In the genomic region with DNA sequence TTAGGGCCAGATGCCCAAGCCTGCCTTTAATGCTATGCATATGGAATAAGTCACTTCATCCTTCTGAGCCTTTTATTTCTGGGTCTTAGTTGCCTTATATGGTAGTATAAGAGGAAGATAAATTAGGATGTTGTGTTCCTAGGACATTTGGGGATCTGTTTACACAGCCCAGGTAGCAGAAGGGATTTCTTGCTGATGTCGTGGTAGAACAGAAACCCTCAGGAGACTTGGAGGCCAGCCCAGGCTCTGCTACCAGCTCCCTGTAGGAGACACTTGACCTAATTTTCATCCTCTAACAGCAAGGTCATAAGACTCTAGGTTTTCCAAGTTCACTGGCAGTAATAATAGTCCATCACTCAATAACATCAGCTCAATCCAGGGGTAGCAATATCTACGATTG, we compare ENCODE assay signal across 25 mouse cellular contexts.
DNase-seq lines count a peak whose midpoint lies in the region; ATAC-seq and TF ChIP-seq lines count a peak whose summit lies in the region.
"Had no signal": no experiment of that assay in that cellular context is flagged by ENCODE, and none has a peak within 500 bp of the region (broad histone marks: within the 10 kb centered on the region; RNA-seq: fewer than 3 reads in every experiment).

No protein-coding gene starts in this region.

- DNase-seq in frontal cortex, adult 2 months (ENCODE audit: extremely low spot score in 1 of 2, low spot score in 1 of 2) = no peak
- DNase-seq in cerebellum, adult 11 months = peak; percentile 78
- DNase-seq in cerebellum, adult 2 months = peak; percentile 83 to 90
- peak; percentile 80 to 87 for DNase-seq in cerebellum, postnatal 25 days
- no peak for DNase-seq in right cerebral cortex, postnatal 25 days
- no peak for DNase-seq in ovary, postnatal 14 days (ENCODE audit: low spot score)
- DNase-seq: adrenal gland, adult 8-10 months; heart, postnatal 36 days; kidney, adult 9 months; kidney, postnatal 25 days; liver; lung, postnatal 4 days; right cerebral cortex, adult 18-20 months; thymus, adult 18-20 months; thymus, postnatal 4 days had no signal

- no peak overlapping the region for H3K4me3 ChIP-seq in cerebellum, adult 2 months (replicated peaks; ENCODE audit: insufficient read depth, low read depth, low read length)
- H3K4me3 ChIP-seq: embryonic facial prominence, embryonic 13.5 days; forebrain, embryonic 13.5 days; heart, embryonic 15.5 days; liver, embryonic 15.5 days; myocyte; neural tube, embryonic 13.5 days had no signal

- peak; percentile 70 for ATAC-seq in frontal cortex, adult (ENCODE audit: low TSS enrichment)
- ATAC-seq: forebrain, embryonic 13.5 days; inflammation-experienced regulatory T-cells, adult 6 months; midbrain, embryonic 16.5 days had no signal

- TF ChIP-seq POLR2A in cerebellum, adult 2 months (IDR thresholded peaks at IDR 0.05; ENCODE audit: borderline replicate concordance, insufficient read depth, low read length) = no peak

- H3K27ac ChIP-seq in cerebellum, adult 2 months (ENCODE audit: insufficient read depth, low read length) = peak overlapping the region; percentile 84
- H3K27ac ChIP-seq: embryonic facial prominence, embryonic 13.5 days; forebrain, embryonic 13.5 days; heart, embryonic 15.5 days; hindbrain, embryonic 14.5 days; liver, embryonic 15.5 days; neural tube, embryonic 13.5 days had no signal

- TF ChIP-seq CTCF in cerebellum, adult 2 months (IDR thresholded peaks at IDR 0.05; ENCODE audit: borderline replicate concordance, insufficient read depth, low read depth, low read length) = no peak

- peaks cover 35% of the 10 kb centered on the region for H3K4me1 ChIP-seq in cerebellum, adult 2 months (ENCODE audit: control insufficient read depth, insufficient read depth, low read length)
- H3K4me1 ChIP-seq: embryonic facial prominence, embryonic 13.5 days; forebrain, embryonic 13.5 days; heart, embryonic 15.5 days; liver, embryonic 15.5 days; neural tube, embryonic 13.5 days had no signal

- no peaks in the 10 kb centered on the region for H3K27me3 ChIP-seq in cerebellum, adult 2 months (ENCODE audit: control insufficient read depth, insufficient read depth, low read length)
- H3K27me3 ChIP-seq: embryonic facial prominence, embryonic 13.5 days; forebrain, embryonic 13.5 days; heart, embryonic 15.5 days; liver, embryonic 15.5 days; neural tube, embryonic 13.5 days had no signal

- WGBS in cerebellum, adult 2 months = 14% methylated on average over 2 of the region's 2 CpGs

Comparison
In these comparisons a context has a peak if more than half of its experiments do, and no peak if none do; other contexts are left out.
1. DNase-seq: peak in cerebellum, adult 11 months (single experiment), cerebellum, adult 2 months (2 of 2) and cerebellum, postnatal 25 days (2 of 2); none in frontal cortex, adult 2 months (0 of 2), right cerebral cortex, postnatal 25 days (single experiment) and ovary, postnatal 14 days (single experiment).